Mouse (Mus musculus): ENCODE measurements at regions not wholly inside any gene's neighbourhood (a gene's known extent, or its start where the extent isn't known, plus 50 kb on each side); places are given as distances from the start of the nearest gene placed in this dataset.

GRCm38 (mm10) chr2:172726701-172727100 is 177.3 kb downstream of the Tfap2c start:
- TF ChIP-seq CTCF (IDR thresholded peaks at IDR 0.05; ENCODE audit: low read depth) (no peak), EP300 (IDR thresholded peaks at IDR 0.05; ENCODE audit: low read depth) (no peak)

Measured in liver, embryonic 14.5 days (tissue).